Mouse (Mus musculus) neural tube, embryonic 15.5 days (tissue): ENCODE data around the gene Smg9. TPM values are rescaled to one million over a fixed set of nuclear protein-coding genes. Genes with fewer than 3 reads are reported as not detected.

Experiments
- ATAC-seq: fragments of 200-750 bp; cut with Nextera tagmentation; 2 replicates; pipeline ENCODE4 v1.8.0; 2017; ENCODE audit warnings: mild to moderate bottlenecking, moderate TSS enrichment, moderate library complexity; ENCODE audit not compliant: low FRiP score
- H3K27ac ChIP-seq: fragments of 300-500 bp; sonication (generic); replicated peaks from 2 replicates; pipeline ENCODE4 v1.5.1; 2015; ENCODE audit warnings: mild to moderate bottlenecking, inconsistent platforms
- H3K27me3 ChIP-seq: fragments of 300-500 bp; sonication (generic); replicated peaks from 2 replicates; pipeline ENCODE4 v1.6.1; 2015; ENCODE audit warnings: inconsistent platforms
- H3K36me3 ChIP-seq: fragments of 300-500 bp; sonication (generic); 2 replicates; pipeline ENCODE4 v1.6.1; 2015; ENCODE audit warnings: inconsistent platforms
- H3K4me1 ChIP-seq: fragments of 300-500 bp; sonication (generic); 2 replicates; pipeline ENCODE4 v1.6.1; 2015; ENCODE audit warnings: inconsistent platforms
- H3K4me2 ChIP-seq: fragments of 300-500 bp; sonication (generic); 2 replicates; pipeline ENCODE4 v1.6.1; 2015; ENCODE audit warnings: inconsistent platforms, mild to moderate bottlenecking, moderate library complexity
- H3K4me3 ChIP-seq: fragments of 300-500 bp; sonication (generic); replicated peaks from 2 replicates; pipeline ENCODE4 v1.5.1; 2015; ENCODE audit warnings: mild to moderate bottlenecking, inconsistent platforms
- H3K9ac ChIP-seq: fragments of 300-500 bp; sonication (generic); replicated peaks from 2 replicates; pipeline ENCODE4 v1.6.1; 2015; ENCODE audit warnings: mild to moderate bottlenecking, inconsistent platforms
- H3K9me3 ChIP-seq: fragments of 300-500 bp; sonication (generic); replicated peaks from 2 replicates; pipeline ENCODE4 v1.6.1; 2016; ENCODE audit warnings: inconsistent platforms
- WGBS: fragments of 180-500 bp; shearing (Covaris S2); methylation state at CpG from one replicate; pipeline ENCODE4 v1.1.7; 2015; ENCODE audit warnings: mixed read lengths; 5-methylcytosine and 5-hydroxymethylcytosine counted together
- polyA plus RNA-seq: library from polyadenylated mRNA; unstranded; fragments of >200 nt; fragmentation: Nextera tagmentation; extraction: Ambion mirVana; gene quantifications from 2 replicates; pipeline ENCODE4 v1.2.1, GENCODE M21; 2015

Gene Smg9
- polyA plus RNA-seq, 1 experiment from 2014 or later = 38.3 TPM

DNA sequence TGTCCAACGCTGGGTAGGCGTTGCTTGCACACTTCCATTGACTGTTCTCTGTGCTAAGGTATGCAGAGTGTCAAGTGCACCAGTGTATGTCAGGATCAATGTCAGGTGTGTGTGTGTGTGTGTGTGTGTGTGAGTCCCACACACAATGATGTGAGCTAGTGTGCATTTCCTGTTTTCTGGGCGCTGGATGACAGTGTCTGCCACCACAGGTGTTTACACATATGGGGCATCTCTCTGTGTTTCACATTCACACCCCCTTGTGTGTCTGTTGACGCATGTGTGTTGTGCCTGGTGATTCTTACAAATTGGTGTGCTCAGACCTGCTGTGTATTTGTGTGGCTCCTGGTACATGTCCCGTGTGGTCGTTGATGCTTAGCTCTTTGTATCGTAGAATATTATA, 30.5 kb upstream of the Smg9 start:
- Histone ChIP-seq H3K4me3 (no peak overlapping the region), H3K27ac (no peak overlapping the region), H3K9ac (no peak overlapping the region), H3K9me3 (no peaks in the 10 kb centered on the region), H3K36me3 (no peaks in the 10 kb centered on the region), H3K4me1 (peaks cover 7% of the 10 kb centered on the region; the same call in 1 of the 2 replicates), H3K27me3 (no peaks in the 10 kb centered on the region), H3K4me2 (no peak overlapping the region)
- ATAC-seq = no peak
- WGBS = 91% methylated on average over 7 of the region's 7 CpGs

DNA sequence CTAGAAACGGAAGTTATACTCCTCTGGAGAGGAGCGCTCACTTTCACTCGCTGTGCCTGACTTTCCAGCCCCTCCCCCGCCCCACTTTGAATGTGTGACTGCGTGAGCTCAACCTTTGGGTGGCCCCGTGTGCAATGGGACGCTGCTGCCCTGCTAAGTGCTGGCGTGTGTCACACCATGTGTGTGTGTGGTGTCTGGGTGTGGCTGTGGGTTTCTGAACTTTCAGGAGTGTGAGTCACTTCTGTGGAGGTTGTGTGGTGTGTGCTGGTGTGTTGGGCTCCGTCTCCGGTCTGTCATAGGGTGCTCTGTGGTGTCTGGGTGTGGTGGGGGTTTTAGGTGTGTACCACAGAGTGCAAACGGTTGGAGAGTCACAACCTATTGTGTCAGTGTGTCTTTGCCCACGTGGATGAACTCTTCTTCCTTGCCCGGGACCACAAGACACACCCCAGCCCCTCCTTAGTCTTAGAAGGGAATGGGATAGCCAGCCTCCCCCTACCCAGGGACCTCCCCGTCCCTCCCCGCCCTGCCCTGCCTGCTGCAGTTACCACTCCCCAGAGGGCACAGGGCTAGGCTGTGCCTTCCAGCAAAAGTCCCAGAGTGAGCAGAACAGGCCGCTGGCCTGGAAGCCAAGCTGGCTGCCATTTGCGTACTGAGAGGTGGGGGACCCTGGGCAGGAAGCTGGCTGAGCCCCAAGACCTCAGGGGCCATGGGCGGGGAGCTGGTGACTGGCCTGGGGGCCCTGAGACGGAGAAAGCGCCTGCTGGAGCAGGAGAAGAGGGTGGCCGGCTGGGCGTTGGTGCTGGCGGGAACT, 29.5 kb upstream of the Smg9 start, which contains the start of gene Kcnn4:
TSS of gene Kcnn4 (plus strand) at position 533 of the 811 bp plus-strand sequence.
- Histone ChIP-seq H3K27me3 (no peaks in the 10 kb centered on the region), H3K9me3 (no peaks in the 10 kb centered on the region), H3K27ac (no peak within 1 kb of the TSS), H3K36me3 (no peaks in the 10 kb centered on the region), H3K4me3 (no peak within 1 kb of the TSS), H3K4me2 (peak within 1 kb of the TSS; percentile 11), H3K4me1 (peaks cover 7% of the 10 kb centered on the region; the same call in 1 of the 2 replicates), H3K9ac (no peak within 1 kb of the TSS)
- no peak for ATAC-seq
- 45% methylated on average over 23 of the region's 23 CpGs for WGBS

DNA sequence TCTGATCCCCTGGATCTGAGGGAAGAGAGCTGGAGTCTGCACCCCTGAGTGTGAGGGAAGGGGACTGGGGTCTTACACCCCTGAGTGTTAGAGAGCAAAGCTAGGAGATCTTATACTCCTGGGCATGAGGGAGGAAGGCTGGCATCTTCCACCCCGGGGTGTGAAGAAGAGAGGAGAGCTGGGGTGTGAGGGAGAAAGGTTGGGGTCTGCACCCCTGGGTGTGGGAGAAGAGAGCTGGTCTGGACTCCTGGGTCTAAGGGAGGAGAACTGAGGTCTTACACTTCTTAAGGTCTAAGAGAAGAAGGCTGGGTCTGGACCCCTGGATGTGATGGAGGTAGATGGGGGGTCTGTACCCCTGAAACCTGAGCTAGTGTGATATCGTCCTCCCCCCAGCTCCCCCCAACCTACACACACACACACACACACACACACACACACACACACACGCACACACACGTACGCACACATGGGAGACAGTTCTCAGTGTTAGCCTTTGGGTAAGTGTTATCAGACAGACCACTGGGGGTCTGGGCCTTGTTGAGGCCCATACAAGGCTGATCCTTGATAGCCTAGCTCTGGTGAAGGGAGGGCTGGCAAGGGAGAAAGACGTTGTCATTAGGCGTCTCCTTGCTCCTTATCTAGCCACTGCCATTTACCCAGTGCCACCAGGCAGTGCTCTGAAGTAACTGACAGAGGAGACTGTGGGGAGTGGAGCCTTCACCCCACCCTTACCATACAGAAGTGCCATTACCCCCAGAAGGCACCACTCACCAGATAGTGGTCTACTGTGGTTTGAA, 28.2 kb upstream of the Smg9 start:
- no peak for ATAC-seq
- Histone ChIP-seq H3K9me3 (no peaks in the 10 kb centered on the region), H3K4me3 (no peak overlapping the region), H3K27me3 (no peaks in the 10 kb centered on the region), H3K9ac (no peak overlapping the region), H3K27ac (no peak overlapping the region), H3K4me1 (peaks cover 7% of the 10 kb centered on the region; the same call in 1 of the 2 replicates), H3K4me2 (peak overlapping the region; percentile 11; the same call in 1 of the 2 replicates), H3K36me3 (no peaks in the 10 kb centered on the region)
- WGBS = 79% methylated on average over 6 of the region's 7 CpGs

DNA sequence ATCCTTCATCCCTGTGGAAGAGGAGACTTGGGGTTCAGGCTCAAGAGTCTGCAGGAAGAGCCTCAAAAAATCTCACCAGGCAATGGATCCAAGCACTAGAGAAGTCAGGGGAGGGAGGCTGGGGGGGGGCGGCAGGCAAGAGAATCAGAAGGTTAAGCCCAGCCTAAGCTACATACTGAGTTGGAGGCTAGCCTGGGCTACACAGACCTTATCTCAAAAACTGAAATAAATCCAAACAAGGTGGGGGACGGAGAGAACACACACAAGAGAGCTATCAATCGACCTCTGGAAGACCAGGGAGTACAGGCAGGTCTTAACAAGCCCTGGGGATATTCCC, 27.6 kb upstream of the Smg9 start:
- Histone ChIP-seq H3K9me3 (no peaks in the 10 kb centered on the region), H3K4me1 (peaks cover 7% of the 10 kb centered on the region; the same call in 1 of the 2 replicates), H3K4me3 (no peak overlapping the region), H3K36me3 (no peaks in the 10 kb centered on the region), H3K27me3 (0 out of 2 replicates have a peak, but pooled peaks cover 2% of the 10 kb centered on the region), H3K4me2 (no peak overlapping the region), H3K27ac (no peak overlapping the region), H3K9ac (no peak overlapping the region)
- WGBS = 70% methylated on average over 3 of the region's 3 CpGs
- no peak for ATAC-seq

DNA sequence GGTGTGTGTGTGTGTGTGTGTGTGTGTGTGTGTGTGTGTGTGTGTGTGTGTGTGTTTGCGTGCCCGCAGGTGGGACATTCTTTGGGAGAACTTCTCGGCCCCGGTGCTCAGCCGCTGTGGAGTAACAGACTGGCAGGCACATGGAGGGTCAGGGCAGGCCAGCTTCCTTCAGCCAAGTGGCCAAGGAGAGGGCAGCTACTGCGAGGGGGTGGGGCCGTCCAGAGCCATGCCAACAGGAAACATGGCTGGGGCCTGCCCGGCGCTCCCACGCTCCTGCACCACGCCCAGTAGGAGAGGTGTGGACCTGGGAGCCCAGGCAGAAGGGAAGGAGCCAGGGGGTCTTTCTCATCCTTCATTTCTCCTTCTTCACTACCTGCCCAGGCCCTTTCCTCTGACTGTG, 27.1 kb upstream of the Smg9 start:
- Histone ChIP-seq H3K9me3 (no peaks in the 10 kb centered on the region), H3K4me3 (no peak overlapping the region), H3K4me1 (peaks cover 11% of the 10 kb centered on the region), H3K9ac (no peak overlapping the region), H3K4me2 (no peak overlapping the region), H3K27me3 (peaks cover 6% of the 10 kb centered on the region; the same call in 1 of the 2 replicates), H3K27ac (no peak overlapping the region), H3K36me3 (no peaks in the 10 kb centered on the region)
- no peak for ATAC-seq
- WGBS = 89% methylated on average over 11 of the region's 11 CpGs

DNA sequence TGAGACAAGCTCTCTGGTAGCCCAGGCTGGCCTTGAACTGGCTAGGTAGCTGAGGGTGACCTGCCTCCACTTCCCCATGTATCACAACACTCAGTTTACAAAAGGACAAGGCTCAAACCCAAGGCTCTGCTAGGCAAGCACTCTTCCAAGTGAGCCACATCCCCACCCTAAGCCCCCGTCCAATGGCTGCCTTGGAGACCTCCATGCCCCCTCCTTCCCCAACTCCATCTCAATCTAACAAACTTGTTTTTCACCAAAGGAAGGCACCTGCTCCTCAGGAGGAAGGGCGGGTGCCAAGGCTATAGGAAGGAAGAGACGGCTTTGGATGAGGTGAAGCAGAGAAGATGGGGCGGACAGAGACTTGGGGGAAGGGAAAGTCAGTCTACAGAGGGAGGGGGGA, 26.6 kb upstream of the Smg9 start:
- no peak overlapping the region for H3K27ac ChIP-seq
- 72% methylated on average over 4 of the region's 4 CpGs for WGBS

DNA sequence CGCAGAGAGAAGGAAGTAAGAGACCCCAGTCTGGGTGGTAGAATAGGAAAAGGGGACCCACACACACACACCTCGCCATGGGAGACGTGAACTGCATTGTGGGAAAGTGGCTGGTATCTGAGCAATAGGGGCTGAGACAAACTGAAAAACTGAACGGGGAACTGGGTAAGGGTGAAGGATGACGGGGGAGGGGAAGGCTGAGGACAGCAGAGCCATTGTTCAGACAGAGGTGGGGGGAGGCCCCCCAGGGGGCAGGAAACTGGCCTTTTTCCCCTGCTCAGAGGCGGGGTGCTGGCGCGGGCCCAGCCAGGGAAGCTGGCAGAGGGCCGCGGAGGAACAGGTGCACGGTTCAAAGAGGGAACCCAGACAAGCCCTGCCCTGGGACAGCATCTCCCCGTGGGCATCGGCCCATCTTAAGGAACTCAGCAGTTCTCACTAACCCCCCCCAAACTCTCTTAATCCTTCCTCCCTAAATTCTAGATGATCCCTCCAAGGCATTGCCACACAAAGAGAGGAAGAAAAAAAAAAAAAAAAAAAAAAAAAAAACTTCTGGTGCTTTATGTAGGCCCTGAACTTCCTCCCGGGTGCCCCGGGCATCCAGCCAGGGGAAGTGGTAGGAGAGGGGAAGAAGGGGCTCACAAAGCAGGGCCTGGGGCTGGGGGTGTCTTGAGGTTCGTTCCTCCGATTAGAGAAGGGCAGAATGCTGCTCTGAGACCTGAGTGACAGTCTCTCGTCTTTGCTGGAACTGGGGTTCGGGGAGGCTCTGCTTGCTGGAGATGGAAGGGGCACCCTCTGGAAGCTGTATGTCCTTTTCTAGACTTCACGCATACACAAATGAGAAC, 25.7 kb upstream of the Smg9 start:
- peak; percentile 37; the same call in 1 of the 2 replicates for ATAC-seq
- Histone ChIP-seq H3K36me3 (no peaks in the 10 kb centered on the region), H3K9ac (no peak overlapping the region), H3K27ac (peak overlapping the region; percentile 73), H3K27me3 (peaks cover 9% of the 10 kb centered on the region; the same call in 1 of the 2 replicates), H3K9me3 (no peaks in the 10 kb centered on the region), H3K4me2 (peak overlapping the region; percentile 36), H3K4me3 (no peak overlapping the region), H3K4me1 (peaks cover 14% of the 10 kb centered on the region)
- WGBS = 31% methylated on average over 14 of the region's 20 CpGs

More for the DNA sequence above, 26.6 kb upstream of the Smg9 start:
- no peak for ATAC-seq
- peaks cover 14% of the 10 kb centered on the region for H3K4me1 ChIP-seq
- peaks cover 9% of the 10 kb centered on the region; the same call in 1 of the 2 replicates for H3K27me3 ChIP-seq
- H3K4me3 ChIP-seq = no peak overlapping the region
- no peaks in the 10 kb centered on the region for H3K9me3 ChIP-seq
- no peaks in the 10 kb centered on the region for H3K36me3 ChIP-seq
- H3K4me2 ChIP-seq = no peak overlapping the region
- no peak overlapping the region for H3K9ac ChIP-seq

DNA sequence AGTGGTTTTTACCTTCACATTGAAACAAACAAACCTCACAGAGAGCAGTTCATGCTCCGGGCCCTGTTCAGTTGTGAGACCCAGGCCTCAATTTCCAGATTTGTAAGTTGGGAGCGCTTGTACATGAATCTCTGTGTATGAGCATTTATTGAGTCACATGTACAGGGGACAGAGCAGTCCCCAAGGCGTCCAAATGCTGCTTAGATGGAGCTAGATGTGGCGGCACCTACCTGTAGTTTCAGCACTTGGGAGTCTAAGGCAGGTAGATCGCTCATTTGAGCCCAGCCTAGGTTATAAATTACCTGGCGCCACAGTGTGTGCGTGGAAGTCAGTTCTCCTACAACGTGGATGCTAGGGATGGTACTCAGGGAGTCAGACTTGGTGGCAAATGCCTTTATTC, 23.0 kb upstream of the Smg9 start:
- ATAC-seq = no peak
- WGBS = 87% methylated on average over 8 of the region's 8 CpGs
- H3K9me3 ChIP-seq = no peaks in the 10 kb centered on the region
- no peaks in the 10 kb centered on the region for H3K36me3 ChIP-seq
- H3K4me3 ChIP-seq = no peak overlapping the region
- H3K27ac ChIP-seq = no peak overlapping the region
- H3K4me1 ChIP-seq = peaks cover 14% of the 10 kb centered on the region
- peaks cover 9% of the 10 kb centered on the region; the same call in 1 of the 2 replicates for H3K27me3 ChIP-seq
- H3K9ac ChIP-seq = no peak overlapping the region
- H3K4me2 ChIP-seq = no peak overlapping the region

DNA sequence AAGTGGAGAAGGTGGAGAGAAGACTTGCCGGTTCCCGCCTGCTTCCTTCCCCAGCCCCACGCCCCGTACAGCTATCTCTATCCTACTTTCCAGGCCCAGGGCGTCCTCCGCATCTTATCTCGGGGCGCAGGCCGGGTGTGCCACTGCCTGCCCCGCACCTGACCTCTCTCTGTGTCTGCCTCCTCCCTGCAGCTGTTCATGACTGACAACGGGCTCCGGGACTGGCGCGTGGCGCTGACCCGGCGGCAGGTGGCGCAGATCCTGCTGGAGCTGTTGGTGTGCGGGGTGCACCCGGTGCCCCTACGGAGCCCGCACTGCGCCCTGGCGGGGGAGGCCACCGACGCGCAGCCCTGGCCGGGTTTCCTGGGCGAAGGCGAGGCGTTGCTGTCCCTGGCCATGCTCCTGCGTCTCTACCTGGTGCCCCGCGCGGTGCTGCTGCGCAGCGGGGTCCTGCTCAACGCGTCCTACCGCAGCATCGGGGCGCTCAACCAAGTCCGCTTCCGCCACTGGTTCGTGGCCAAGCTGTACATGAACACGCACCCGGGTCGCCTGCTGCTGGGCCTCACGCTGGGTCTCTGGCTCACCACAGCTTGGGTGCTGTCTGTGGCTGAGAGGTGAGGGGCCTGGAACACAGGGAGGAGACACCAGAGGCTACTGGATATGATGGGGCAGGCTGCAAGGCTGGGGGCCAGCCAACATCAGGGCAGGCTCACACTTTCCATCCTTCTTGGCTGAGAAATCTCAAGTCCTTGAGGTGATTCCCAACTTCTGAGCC, 22.1 kb upstream of the Smg9 start:
- Histone ChIP-seq H3K36me3 (no peaks in the 10 kb centered on the region), H3K9ac (peak overlapping the region; percentile 26; the same call in 1 of the 2 replicates), H3K4me3 (peak overlapping the region; percentile 27), H3K27me3 (peaks cover 9% of the 10 kb centered on the region; the same call in 1 of the 2 replicates), H3K4me1 (peaks cover 14% of the 10 kb centered on the region), H3K4me2 (peak overlapping the region; percentile 57), H3K27ac (peak overlapping the region; percentile 37; the same call in 1 of the 2 replicates), H3K9me3 (no peaks in the 10 kb centered on the region)
- WGBS = 9% methylated on average over 47 of the region's 49 CpGs
- ATAC-seq = peak; percentile 20; the same call in 1 of the 2 replicates

DNA sequence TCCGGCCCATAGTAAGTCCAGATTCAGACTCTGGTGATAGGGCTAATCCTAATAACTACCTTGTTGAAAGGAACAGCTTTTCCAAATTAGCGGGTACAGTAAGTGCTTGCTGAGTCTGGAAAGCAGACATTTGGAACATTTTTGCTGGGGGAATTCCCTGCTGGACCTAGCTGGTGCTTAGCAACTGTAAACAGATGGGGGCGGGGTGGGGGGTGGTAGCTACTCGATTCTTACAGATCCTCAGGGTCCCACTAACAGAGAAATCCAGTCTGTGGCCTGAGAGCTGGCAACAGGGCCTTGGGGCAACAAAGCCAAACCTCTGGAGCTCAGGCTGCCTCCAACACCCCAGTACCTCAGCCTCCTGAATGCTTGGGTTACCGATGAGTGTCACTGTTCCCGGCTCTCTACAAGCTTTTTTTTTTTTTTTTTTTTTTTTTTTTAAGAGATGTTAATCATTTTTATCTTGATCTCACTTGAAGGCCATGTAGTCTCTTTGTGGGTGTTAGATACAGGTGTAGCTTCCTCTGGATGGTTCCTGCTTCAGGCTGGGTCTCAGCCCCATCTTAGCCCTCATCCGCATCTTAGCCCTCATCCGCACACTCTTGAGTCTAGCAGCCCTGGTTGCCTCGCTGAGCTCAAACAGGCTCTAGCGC, 21.2 kb upstream of the Smg9 start:
- no peak for ATAC-seq

More for the DNA sequence above, 21.2 kb upstream of the Smg9 start:
- 71% methylated on average over 10 of the region's 10 CpGs for WGBS
- H3K27me3 ChIP-seq = peaks cover 9% of the 10 kb centered on the region; the same call in 1 of the 2 replicates
- H3K4me3 ChIP-seq = no peak overlapping the region
- no peaks in the 10 kb centered on the region for H3K36me3 ChIP-seq
- H3K9me3 ChIP-seq = no peaks in the 10 kb centered on the region
- no peak overlapping the region for H3K4me2 ChIP-seq
- H3K4me1 ChIP-seq = peaks cover 13% of the 10 kb centered on the region
- no peak overlapping the region for H3K27ac ChIP-seq
- no peak overlapping the region for H3K9ac ChIP-seq
